Mouse (Mus musculus): ENCODE measurements at regions not wholly inside any gene's neighbourhood (a gene's known extent, or its start where the extent isn't known, plus 50 kb on each side); places are given as distances from the start of the nearest gene placed in this dataset.

GRCm38 (mm10) chr9:79520498-79520897, 198.1 kb downstream of the Col12a1 start:
- Histone ChIP-seq H3K9ac (ENCODE audit: low read depth, poor library complexity, severe bottlenecking) (no peak overlapping the region), H3K27me3 (ENCODE audit: control insufficient read depth, insufficient read depth, low read length, poor library complexity, severe bottlenecking) (no peaks in the 10 kb centered on the region; the same call in 1 of the 2 replicates), H3K36me3 (ENCODE audit: control insufficient read depth, insufficient read depth, low read length, poor library complexity, severe bottlenecking) (no peaks in the 10 kb centered on the region), H3K4me1 (ENCODE audit: control insufficient read depth, insufficient read depth, low read length) (no peaks in the 10 kb centered on the region), H3K9me3 (replicated peaks; ENCODE audit: control insufficient read depth, insufficient read depth, low read length, poor library complexity, severe bottlenecking) (no peaks in the 10 kb centered on the region), H3K27ac (ENCODE audit: insufficient read depth, low read length) (no peak overlapping the region), H3K4me3 (ENCODE audit: low read depth, low read length) (no peak overlapping the region)
- TF ChIP-seq POLR2A (IDR thresholded peaks at IDR 0.05; ENCODE audit: insufficient read depth, low read length) (no peak), CTCF (IDR thresholded peaks at IDR 0.05; ENCODE audit: low read depth, low read length) (no peak), EP300 (IDR thresholded peaks at IDR 0.05; ENCODE audit: insufficient read depth, low read depth, low read length) (no peak)

GRCm38 (mm10) chr9:79523054-79523453, 195.6 kb downstream of the Col12a1 start:
- Histone ChIP-seq H3K9me3 (replicated peaks; ENCODE audit: control insufficient read depth, insufficient read depth, low read length, poor library complexity, severe bottlenecking) (no peaks in the 10 kb centered on the region), H3K4me3 (ENCODE audit: low read depth, low read length) (no peak overlapping the region), H3K9ac (ENCODE audit: low read depth, poor library complexity, severe bottlenecking) (no peak overlapping the region), H3K27me3 (ENCODE audit: control insufficient read depth, insufficient read depth, low read length, poor library complexity, severe bottlenecking) (no peaks in the 10 kb centered on the region), H3K4me1 (ENCODE audit: control insufficient read depth, insufficient read depth, low read length) (no peaks in the 10 kb centered on the region), H3K36me3 (ENCODE audit: control insufficient read depth, insufficient read depth, low read length, poor library complexity, severe bottlenecking) (no peaks in the 10 kb centered on the region), H3K27ac (ENCODE audit: insufficient read depth, low read length) (no peak overlapping the region)
- no peak for TF ChIP-seq POLR2A (IDR thresholded peaks at IDR 0.05; ENCODE audit: insufficient read depth, low read length)
- no peak for TF ChIP-seq EP300 (IDR thresholded peaks at IDR 0.05; ENCODE audit: insufficient read depth, low read depth, low read length)
- no peak for TF ChIP-seq CTCF (IDR thresholded peaks at IDR 0.05; ENCODE audit: low read depth, low read length)

- Histone ChIP-seq H3K9me3 (replicated peaks; ENCODE audit: control insufficient read depth, insufficient read depth, low read length, poor library complexity, severe bottlenecking) (no peaks in the 10 kb centered on the region), H3K36me3 (ENCODE audit: control insufficient read depth, insufficient read depth, low read length, poor library complexity, severe bottlenecking) (no peaks in the 10 kb centered on the region), H3K4me1 (ENCODE audit: control insufficient read depth, insufficient read depth, low read length) (no peaks in the 10 kb centered on the region), H3K4me3 (ENCODE audit: low read depth, low read length) (no peak overlapping the region), H3K27me3 (ENCODE audit: control insufficient read depth, insufficient read depth, low read length, poor library complexity, severe bottlenecking) (no peaks in the 10 kb centered on the region), H3K27ac (ENCODE audit: insufficient read depth, low read length) (no peak overlapping the region), H3K9ac (ENCODE audit: low read depth, poor library complexity, severe bottlenecking) (no peak overlapping the region)
- no peak for TF ChIP-seq POLR2A (IDR thresholded peaks at IDR 0.05; ENCODE audit: insufficient read depth, low read length)
- no peak for TF ChIP-seq EP300 (IDR thresholded peaks at IDR 0.05; ENCODE audit: insufficient read depth, low read depth, low read length)
Measured at GRCm38 (mm10) chr9:79525000-79525399, 193.6 kb downstream of the Col12a1 start.

- no peaks in the 10 kb centered on the region for H3K27me3 ChIP-seq (ENCODE audit: control insufficient read depth, insufficient read depth, low read length, poor library complexity, severe bottlenecking)
- no peaks in the 10 kb centered on the region for H3K9me3 ChIP-seq (replicated peaks; ENCODE audit: control insufficient read depth, insufficient read depth, low read length, poor library complexity, severe bottlenecking)
- no peak for TF ChIP-seq EP300 (IDR thresholded peaks at IDR 0.05; ENCODE audit: insufficient read depth, low read depth, low read length)
- TF ChIP-seq CTCF (IDR thresholded peaks at IDR 0.05; ENCODE audit: low read depth, low read length) = no peak
- no peak for TF ChIP-seq POLR2A (IDR thresholded peaks at IDR 0.05; ENCODE audit: insufficient read depth, low read length)
- H3K9ac ChIP-seq (ENCODE audit: low read depth, poor library complexity, severe bottlenecking) = no peak overlapping the region
- H3K27ac ChIP-seq (ENCODE audit: insufficient read depth, low read length) = no peak overlapping the region
- no peaks in the 10 kb centered on the region for H3K36me3 ChIP-seq (ENCODE audit: control insufficient read depth, insufficient read depth, low read length, poor library complexity, severe bottlenecking)
- H3K4me1 ChIP-seq (ENCODE audit: control insufficient read depth, insufficient read depth, low read length) = no peaks in the 10 kb centered on the region
- no peak overlapping the region for H3K4me3 ChIP-seq (ENCODE audit: low read depth, low read length)
Measured at GRCm38 (mm10) chr9:79526390-79526789, 192.2 kb downstream of the Col12a1 start.

- Histone ChIP-seq H3K4me1 (ENCODE audit: control insufficient read depth, insufficient read depth, low read length) (no peaks in the 10 kb centered on the region), H3K4me3 (ENCODE audit: low read depth, low read length) (no peak overlapping the region), H3K9me3 (replicated peaks; ENCODE audit: control insufficient read depth, insufficient read depth, low read length, poor library complexity, severe bottlenecking) (no peaks in the 10 kb centered on the region), H3K9ac (ENCODE audit: low read depth, poor library complexity, severe bottlenecking) (no peak overlapping the region), H3K36me3 (ENCODE audit: control insufficient read depth, insufficient read depth, low read length, poor library complexity, severe bottlenecking) (no peaks in the 10 kb centered on the region), H3K27me3 (ENCODE audit: control insufficient read depth, insufficient read depth, low read length, poor library complexity, severe bottlenecking) (no peaks in the 10 kb centered on the region), H3K27ac (ENCODE audit: insufficient read depth, low read length) (no peak overlapping the region)
- TF ChIP-seq CTCF (IDR thresholded peaks at IDR 0.05; ENCODE audit: low read depth, low read length) (no peak), POLR2A (IDR thresholded peaks at IDR 0.05; ENCODE audit: insufficient read depth, low read length) (no peak), EP300 (IDR thresholded peaks at IDR 0.05; ENCODE audit: insufficient read depth, low read depth, low read length) (no peak)
Measured at GRCm38 (mm10) chr9:79527331-79527730, 191.3 kb downstream of the Col12a1 start.

All from ES-Bruce4 (cell line).